Mouse (Mus musculus): ENCODE measurements around the gene Zfp553.

Zfp553 gene

GRCm38 (mm10) chr7:127211014-127211745, 21.7 kb upstream of the Zfp553 start:
- no peak for DNase-seq (ENCODE audit: inconsistent ontology term)

GRCm38 (mm10) chr7:127212432-127213250, 20.2 kb upstream of the Zfp553 start:
- DNase-seq (ENCODE audit: inconsistent ontology term), result no peak

- DNase-seq (ENCODE audit: inconsistent ontology term), result no peak
These were observed 19.4 kb upstream of the Zfp553 start for GRCm38 (mm10) chr7:127213485-127213884.

GRCm38 (mm10) chr7:127213930-127214329, 18.9 kb upstream of the Zfp553 start:
- DNase-seq (ENCODE audit: inconsistent ontology term), result no peak

GRCm38 (mm10) chr7:127214521-127214920, 18.3 kb upstream of the Zfp553 start:
- DNase-seq (ENCODE audit: inconsistent ontology term), result no peak

GRCm38 (mm10) chr7:127214981-127215871, 17.6 kb upstream of the Zfp553 start:
- DNase-seq (ENCODE audit: inconsistent ontology term), result peak; percentile 44

- DNase-seq (ENCODE audit: inconsistent ontology term), result no peak
These were observed 16.6 kb upstream of the Zfp553 start for GRCm38 (mm10) chr7:127216307-127216706.

- DNase-seq (ENCODE audit: inconsistent ontology term), result no peak
These were observed 15.4 kb upstream of the Zfp553 start for GRCm38 (mm10) chr7:127217475-127217874.

GRCm38 (mm10) chr7:127217901-127218642, 14.8 kb upstream of the Zfp553 start:
- no peak for DNase-seq (ENCODE audit: inconsistent ontology term)

GRCm38 (mm10) chr7:127218670-127219069, 14.2 kb upstream of the Zfp553 start:
- DNase-seq (ENCODE audit: inconsistent ontology term), result no peak

- no peak for DNase-seq (ENCODE audit: inconsistent ontology term)
These were observed 12.4 kb upstream of the Zfp553 start for GRCm38 (mm10) chr7:127220440-127220839.

GRCm38 (mm10) chr7:127223106-127223505, 9.8 kb upstream of the Zfp553 start:
- no peak for DNase-seq (ENCODE audit: inconsistent ontology term)

GRCm38 (mm10) chr7:127223515-127224478, 9.1 kb upstream of the Zfp553 start:
- no peak for DNase-seq (ENCODE audit: inconsistent ontology term)

GRCm38 (mm10) chr7:127224616-127225015, 8.2 kb upstream of the Zfp553 start:
- DNase-seq (ENCODE audit: inconsistent ontology term), result no peak

GRCm38 (mm10) chr7:127225147-127225995, 7.5 kb upstream of the Zfp553 start:
- DNase-seq (ENCODE audit: inconsistent ontology term), result no peak

- DNase-seq (ENCODE audit: inconsistent ontology term), result peak; percentile 69
These were observed 4.1 kb upstream of the Zfp553 start for GRCm38 (mm10) chr7:127228615-127229303.

GRCm38 (mm10) chr7:127231376-127231775, 1.5 kb upstream of the Zfp553 start:
- no peak for DNase-seq (ENCODE audit: inconsistent ontology term)

- DNase-seq (ENCODE audit: inconsistent ontology term), result peak; percentile 6
These were observed 837 bp upstream of the Zfp553 start for GRCm38 (mm10) chr7:127231826-127232621.

All from Muller cell, postnatal 12 days (primary cell).